Mouse (Mus musculus) cortical plate, adult 2 months (tissue): ENCODE measurements around the gene Gm10521.

ENCODE experiments used
- CTCF ChIP-seq: fragments of 200-500 bp; IDR thresholded peaks from 2 replicates; pipeline ENCODE4 v1.5.1; 2011; ENCODE audit warnings: mild to moderate bottlenecking, control low read depth, low read length; ENCODE audit not compliant: insufficient read depth; ENCODE audit errors: extremely low read depth
- POLR2A ChIP-seq: fragments of 200-500 bp; IDR thresholded peaks from 2 replicates; pipeline ENCODE4 v1.6.1; 2011; ENCODE audit warnings: mild to moderate bottlenecking, low read length, control low read depth; ENCODE audit not compliant: insufficient read depth; ENCODE audit errors: extremely low read depth

DNA sequence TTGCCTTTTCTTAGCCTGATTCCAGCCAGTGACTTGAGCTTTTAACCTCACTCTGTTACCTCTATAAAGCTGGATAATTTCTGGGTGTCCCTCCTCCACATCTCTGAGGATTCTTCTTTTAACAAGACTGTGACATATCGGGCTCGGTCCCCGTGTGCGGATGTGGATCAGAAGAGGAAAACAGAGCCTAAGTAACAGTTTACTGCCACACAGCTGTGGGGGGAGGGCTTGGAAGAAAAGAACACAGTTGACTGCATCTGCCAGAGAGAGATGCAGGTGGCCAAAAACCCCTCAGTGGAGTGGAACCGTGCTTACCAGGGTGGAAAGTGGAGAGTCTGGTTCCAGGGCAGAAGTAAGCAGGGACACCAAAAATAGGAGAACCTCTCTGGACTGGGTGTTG is 23.7 kb downstream of the Gm10521 start:
- no peak for TF ChIP-seq CTCF
- TF ChIP-seq POLR2A = no peak
